Mouse (Mus musculus): ENCODE data around the gene Nt5dc3.

DNA sequence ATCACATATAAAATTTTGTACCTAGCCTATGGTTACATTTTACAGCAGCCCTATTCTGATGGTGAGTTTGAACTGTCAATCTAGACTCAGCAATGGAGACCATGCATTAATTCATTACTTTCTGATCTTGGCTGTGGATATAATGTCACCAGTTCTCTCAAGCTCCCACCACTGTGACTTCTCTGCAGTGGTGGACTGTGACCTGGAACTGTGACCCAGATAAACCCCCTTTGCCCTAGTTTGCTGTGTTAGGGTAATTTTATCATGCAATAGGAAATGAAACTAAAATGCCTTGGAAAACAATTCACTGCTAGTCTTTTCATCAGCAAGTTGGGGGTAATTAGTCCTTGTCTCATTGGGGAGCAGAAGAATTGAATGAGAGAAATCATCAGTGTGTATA lies 102.6 kb downstream of the Nt5dc3 start:
- TF ChIP-seq POLR2A (IDR thresholded peaks at IDR 0.05; ENCODE audit: low read depth, low read length): no peak
- no peak for TF ChIP-seq CTCF (IDR thresholded peaks at IDR 0.05; ENCODE audit: borderline replicate concordance, insufficient read depth, low read length)

Measured in embryonic fibroblast, embryonic 13.5 days (primary cell).